7 mouse cellular contexts compared by ENCODE assay signal in the genomic region with DNA sequence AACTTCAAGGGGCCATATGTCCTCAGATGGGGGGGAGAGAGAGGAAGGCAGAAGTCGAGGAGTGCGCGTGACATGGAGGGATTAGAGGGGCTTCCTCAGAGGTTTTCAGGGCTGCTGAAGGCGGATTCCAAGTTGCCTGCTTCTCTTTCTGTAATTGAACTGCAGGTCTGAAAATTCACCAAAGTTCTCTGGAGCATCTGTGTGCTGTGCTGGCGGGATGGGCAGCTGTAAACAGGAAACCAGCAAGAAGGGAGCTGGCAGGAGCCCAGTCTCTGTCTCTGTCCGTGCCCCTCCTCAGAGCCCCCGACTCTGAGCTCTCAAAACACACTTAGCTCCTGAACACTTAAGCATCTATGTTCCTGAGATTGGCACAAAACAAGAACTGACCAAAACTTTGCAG. TPM values are rescaled to one million over a fixed set of nuclear protein-coding genes. Genes with fewer than 3 reads are reported as not detected.
DNase-seq lines count a peak whose midpoint lies in the region; ATAC-seq and TF ChIP-seq lines count a peak whose summit lies in the region.

No protein-coding gene starts in this region.

- no peak overlapping the region for H3K4me3 ChIP-seq in liver, embryonic 11.5 days (ENCODE audit: low read depth, low read length)
- no peak overlapping the region for H3K4me3 ChIP-seq in liver, postnatal 0 days (ENCODE audit: low read depth, low read length)
- no peak overlapping the region; the same call in 1 of the 2 replicates for H3K4me3 ChIP-seq in embryonic facial prominence, embryonic 15.5 days (replicated peaks)
- H3K4me3 ChIP-seq in intestine, embryonic 14.5 days (ENCODE audit: low read depth, low read length), result no peak overlapping the region
- H3K4me3 ChIP-seq in stomach, embryonic 15.5 days (replicated peaks), result no peak overlapping the region

- H3K4me1 ChIP-seq in liver, embryonic 11.5 days (replicated peaks; ENCODE audit: control insufficient read depth, insufficient read depth, low read length), result peaks cover 44% of the 10 kb centered on the region
- peaks cover 17% of the 10 kb centered on the region for H3K4me1 ChIP-seq in liver, postnatal 0 days (ENCODE audit: insufficient read depth)
- H3K4me1 ChIP-seq in embryonic facial prominence, embryonic 15.5 days, result peaks cover 59% of the 10 kb centered on the region
- H3K4me1 ChIP-seq in intestine, embryonic 14.5 days (replicated peaks; ENCODE audit: control insufficient read depth, insufficient read depth, low read length), result peaks cover 34% of the 10 kb centered on the region
- H3K4me1 ChIP-seq in stomach, embryonic 15.5 days, result peaks cover 43% of the 10 kb centered on the region

- no peak for TF ChIP-seq EP300 in liver, postnatal 0 days (IDR thresholded peaks at IDR 0.05; ENCODE audit: low read depth)

- ATAC-seq in liver, embryonic 11.5 days (replicated peaks; ENCODE audit: low FRiP score), result no peak
- ATAC-seq in liver, postnatal 0 days, result no peak
- no peak for ATAC-seq in embryonic facial prominence, embryonic 15.5 days (ENCODE audit: insufficient number of reproducible peaks, low FRiP score, low TSS enrichment, low read depth)
- ATAC-seq in intestine, embryonic 14.5 days (replicated peaks; ENCODE audit: low FRiP score, low TSS enrichment, low read depth), result no peak
- no peak for ATAC-seq in stomach, embryonic 15.5 days (ENCODE audit: insufficient read depth, low FRiP score, low read depth)

- 29% methylated on average over 7 of the region's 7 CpGs for WGBS in liver, embryonic 11.5 days
- 32% methylated on average over 7 of the region's 7 CpGs for WGBS in liver, postnatal 0 days (ENCODE audit: insufficient replicate concordance)
- WGBS in embryonic facial prominence, embryonic 15.5 days, result 5% methylated on average over 7 of the region's 7 CpGs
- 26% methylated on average over 7 of the region's 7 CpGs for WGBS in intestine, embryonic 14.5 days
- 31% methylated on average over 7 of the region's 7 CpGs for WGBS in stomach, embryonic 15.5 days

- TF ChIP-seq CTCF in liver, postnatal 0 days (IDR thresholded peaks at IDR 0.05; ENCODE audit: low read depth), result no peak

- 0 out of 2 replicates have a peak overlapping the region, but pooled peaks have one; percentile 37 for H3K9ac ChIP-seq in liver, embryonic 11.5 days (ENCODE audit: low read depth, low read length)
- no peak overlapping the region; the same call in 1 of the 2 replicates for H3K9ac ChIP-seq in liver, postnatal 0 days (replicated peaks)
- H3K9ac ChIP-seq in embryonic facial prominence, embryonic 15.5 days, result no peak overlapping the region
- 0 out of 2 replicates have a peak overlapping the region, but pooled peaks have one; percentile 0 for H3K9ac ChIP-seq in intestine, embryonic 14.5 days (ENCODE audit: low read length)
- no peak overlapping the region for H3K9ac ChIP-seq in stomach, embryonic 15.5 days

- DNase-seq in liver, embryonic 11.5 days (ENCODE audit: low spot score), result no peak
- DNase-seq in liver, postnatal 0 days, result no peak
- no peak for DNase-seq in intestine, embryonic 14.5 days (ENCODE audit: low spot score)
- no peak for DNase-seq in B cell, adult 2 months
- no peak for DNase-seq in ovary, postnatal 14 days (ENCODE audit: low spot score)

- peak overlapping the region; percentile 93 for H3K27ac ChIP-seq in liver, embryonic 11.5 days (ENCODE audit: low read depth, low read length)
- H3K27ac ChIP-seq in liver, postnatal 0 days (ENCODE audit: low read depth), result no peak overlapping the region
- peak overlapping the region; percentile 100 for H3K27ac ChIP-seq in embryonic facial prominence, embryonic 15.5 days (replicated peaks)
- peak overlapping the region; percentile 98 for H3K27ac ChIP-seq in intestine, embryonic 14.5 days (ENCODE audit: low read depth)
- H3K27ac ChIP-seq in stomach, embryonic 15.5 days, result peak overlapping the region; percentile 91

- no peaks in the 10 kb centered on the region for H3K27me3 ChIP-seq in liver, embryonic 11.5 days (replicated peaks; ENCODE audit: control insufficient read depth, insufficient read depth, low read length)
- no peaks in the 10 kb centered on the region for H3K27me3 ChIP-seq in liver, postnatal 0 days (ENCODE audit: insufficient read depth, low read length)
- H3K27me3 ChIP-seq in embryonic facial prominence, embryonic 15.5 days, result no peaks in the 10 kb centered on the region
- no peaks in the 10 kb centered on the region for H3K27me3 ChIP-seq in intestine, embryonic 14.5 days (replicated peaks; ENCODE audit: control insufficient read depth, insufficient read depth, low read length)
- no peaks in the 10 kb centered on the region for H3K27me3 ChIP-seq in stomach, embryonic 15.5 days (replicated peaks)

- H3K36me3 ChIP-seq in liver, embryonic 11.5 days (ENCODE audit: control insufficient read depth, insufficient read depth, low read length), result no peaks in the 10 kb centered on the region
- no peaks in the 10 kb centered on the region for H3K36me3 ChIP-seq in liver, postnatal 0 days (replicated peaks; ENCODE audit: insufficient read depth, low read length)
- no peaks in the 10 kb centered on the region for H3K36me3 ChIP-seq in embryonic facial prominence, embryonic 15.5 days
- no peaks in the 10 kb centered on the region for H3K36me3 ChIP-seq in intestine, embryonic 14.5 days (ENCODE audit: control insufficient read depth, insufficient read depth, low read length)
- no peaks in the 10 kb centered on the region for H3K36me3 ChIP-seq in stomach, embryonic 15.5 days

- no peak overlapping the region for H3K4me2 ChIP-seq in liver, embryonic 11.5 days
- no peak overlapping the region for H3K4me2 ChIP-seq in liver, postnatal 0 days (ENCODE audit: low read depth, low read length)
- peak overlapping the region; percentile 99 for H3K4me2 ChIP-seq in embryonic facial prominence, embryonic 15.5 days (replicated peaks)
- peak overlapping the region; percentile 99 for H3K4me2 ChIP-seq in intestine, embryonic 14.5 days (ENCODE audit: low read length)
- no peak overlapping the region for H3K4me2 ChIP-seq in stomach, embryonic 15.5 days

- H3K9me3 ChIP-seq in liver, embryonic 11.5 days (ENCODE audit: control insufficient read depth, low read length), result no peaks in the 10 kb centered on the region
- no peaks in the 10 kb centered on the region for H3K9me3 ChIP-seq in liver, postnatal 0 days (ENCODE audit: low read length)
- no peaks in the 10 kb centered on the region for H3K9me3 ChIP-seq in embryonic facial prominence, embryonic 15.5 days (replicated peaks)
- H3K9me3 ChIP-seq in intestine, embryonic 14.5 days (ENCODE audit: control insufficient read depth, low read length), result no peaks in the 10 kb centered on the region
- no peaks in the 10 kb centered on the region for H3K9me3 ChIP-seq in stomach, embryonic 15.5 days

RNA-seq across cellular contexts. Expression of a gene that starts 36.5 kb away (rescaled TPM):
- 2.9 and 3.9 TPM in 2 replicates for polyA plus RNA-seq in liver, embryonic 11.5 days (2014; fragmentation: Nextera tagmentation; extraction: Ambion mirVana)
- 0.72 and 2.1 TPM in 2 replicates for polyA plus RNA-seq in liver, postnatal 0 days (2015; fragmentation: Nextera tagmentation; extraction: Ambion mirVana)
- 3.0 and 4.1 TPM in 2 replicates for polyA plus RNA-seq in embryonic facial prominence, embryonic 15.5 days (2015; fragmentation: Nextera tagmentation; extraction: Ambion mirVana)
- 5.9 and 7.3 TPM in 2 replicates for polyA plus RNA-seq in intestine, embryonic 14.5 days (2014; fragmentation: Nextera tagmentation; extraction: Ambion mirVana)
- polyA plus RNA-seq in stomach, embryonic 15.5 days (2015; fragmentation: Nextera tagmentation; extraction: Ambion mirVana), result 6.2 and 6.9 TPM in 2 replicates

Comparison
In these comparisons a context has a peak if more than half of its experiments do, and no peak if none do; other contexts are left out.
1. H3K9ac ChIP-seq: peak in liver, embryonic 11.5 days (single experiment) and intestine, embryonic 14.5 days (single experiment); none in liver, postnatal 0 days (single experiment), embryonic facial prominence, embryonic 15.5 days (single experiment) and stomach, embryonic 15.5 days (single experiment).
2. H3K4me2 ChIP-seq: peak in embryonic facial prominence, embryonic 15.5 days (single experiment) and intestine, embryonic 14.5 days (single experiment); none in liver, embryonic 11.5 days (single experiment), liver, postnatal 0 days (single experiment) and stomach, embryonic 15.5 days (single experiment).